Mouse (Mus musculus): Measurements from ENCODE around the gene Dchs2.

Dchs2 gene

DNA sequence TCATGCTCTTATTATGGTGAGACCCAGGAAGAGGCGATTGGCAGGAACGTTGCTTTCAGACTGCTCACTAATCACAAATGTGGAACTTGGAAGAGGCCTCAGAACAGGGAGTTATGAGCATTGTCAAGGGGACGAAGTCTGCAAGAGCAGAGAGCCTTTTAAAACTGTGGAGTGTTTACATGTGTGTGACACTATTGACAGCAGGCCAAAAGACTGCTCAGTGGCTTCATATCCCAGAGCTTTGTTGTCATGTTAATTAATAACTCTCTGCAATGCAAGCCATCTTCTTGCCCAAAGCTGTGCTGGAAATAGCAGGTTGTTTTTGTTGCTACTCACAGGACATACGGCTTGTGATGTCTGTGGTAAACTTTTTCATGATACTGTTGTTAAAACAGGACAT lies 27.9 kb downstream of the Dchs2 start:
- DNase-seq, result no peak

DNA sequence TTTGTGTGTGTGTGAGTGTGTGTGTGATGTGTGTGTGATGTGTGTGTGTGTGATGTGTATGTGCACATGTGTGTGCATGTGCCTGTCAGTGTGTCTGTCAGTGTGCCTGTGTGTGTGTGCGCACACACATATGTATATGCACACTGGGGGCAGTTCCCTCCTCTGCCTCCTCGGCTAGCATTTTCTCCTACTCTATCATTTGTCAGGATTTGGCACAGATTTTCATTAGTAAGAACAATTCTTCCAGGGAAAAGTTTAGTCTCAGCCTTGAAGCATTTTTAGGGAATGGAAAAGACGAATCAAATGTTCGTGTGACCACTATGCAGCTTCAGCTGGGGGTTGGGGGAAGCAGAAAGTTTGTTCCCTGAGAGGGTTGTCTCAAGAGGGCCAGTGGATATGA lies 28.4 kb downstream of the Dchs2 start:
- DNase-seq, result no peak

DNA sequence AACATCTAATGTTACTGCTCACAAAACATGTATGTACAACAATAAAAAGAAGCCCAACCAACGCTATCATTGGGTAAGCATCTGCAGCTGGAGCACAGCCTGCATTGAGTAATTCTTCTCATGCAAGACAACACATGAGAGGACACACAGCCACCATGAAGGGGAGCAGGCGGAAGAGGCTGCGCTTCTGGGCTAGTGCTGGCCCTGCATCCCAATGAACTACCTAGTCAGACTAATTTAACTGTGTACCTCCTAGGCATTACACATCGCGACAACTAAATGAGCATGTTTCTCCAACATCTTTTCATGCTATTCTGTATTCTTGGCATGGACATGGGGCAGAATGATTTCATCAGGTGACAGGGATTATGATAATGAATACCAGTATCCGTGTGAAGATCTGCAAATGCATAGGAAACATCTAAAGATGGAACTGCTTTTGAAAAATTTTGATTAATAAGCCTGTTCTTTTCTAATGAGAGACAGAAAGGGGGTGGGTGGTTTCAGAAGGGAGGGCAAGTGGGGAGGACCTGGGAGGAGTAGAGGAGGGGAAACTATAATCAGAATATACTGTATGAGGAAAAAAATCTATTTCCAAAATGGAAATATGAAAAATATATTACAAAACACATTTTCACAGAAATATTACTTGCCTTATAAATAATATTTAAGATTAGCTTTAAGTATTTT lies 33.9 kb downstream of the Dchs2 start:
- no peak for DNase-seq

DNA sequence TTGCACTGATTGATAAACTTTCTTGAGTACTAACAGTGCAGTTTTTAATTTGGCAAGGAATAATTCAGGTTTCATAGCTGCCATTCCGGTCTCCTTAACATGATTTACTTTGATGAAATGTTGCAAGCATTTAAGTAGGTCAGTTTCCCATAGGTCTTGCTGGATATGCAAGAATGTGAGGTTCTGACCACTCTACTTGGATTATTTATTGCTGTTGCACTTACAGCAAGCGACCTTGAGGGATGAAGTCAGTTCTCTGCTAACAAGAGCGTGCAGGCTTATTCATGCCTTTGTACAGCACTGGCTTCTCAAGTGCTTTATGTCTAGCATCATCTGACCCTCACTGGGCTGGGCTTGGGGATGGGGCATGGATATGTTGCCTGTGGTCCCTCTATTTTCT lies 35.9 kb downstream of the Dchs2 start:
- no peak for DNase-seq

DNA sequence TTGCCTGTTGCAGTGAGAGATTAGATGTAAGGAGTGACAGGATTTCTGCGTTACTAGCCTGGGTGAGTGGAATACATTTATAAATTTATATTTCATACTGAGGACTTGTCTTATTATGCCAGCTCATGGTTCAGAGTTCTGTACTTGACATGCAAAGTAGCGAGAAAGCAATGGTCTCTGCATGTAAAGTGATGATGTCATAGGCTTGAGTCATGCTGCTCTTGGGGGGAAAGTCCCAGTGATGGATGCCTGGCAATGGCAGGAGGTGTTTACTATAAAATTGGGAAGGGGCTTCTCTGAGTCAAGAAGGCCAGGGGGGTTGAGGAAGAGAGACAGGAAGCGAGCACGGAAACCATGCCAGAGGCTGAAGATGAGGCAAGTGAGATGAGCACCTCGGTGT lies 57.8 kb downstream of the Dchs2 start:
- no peak for DNase-seq

DNA sequence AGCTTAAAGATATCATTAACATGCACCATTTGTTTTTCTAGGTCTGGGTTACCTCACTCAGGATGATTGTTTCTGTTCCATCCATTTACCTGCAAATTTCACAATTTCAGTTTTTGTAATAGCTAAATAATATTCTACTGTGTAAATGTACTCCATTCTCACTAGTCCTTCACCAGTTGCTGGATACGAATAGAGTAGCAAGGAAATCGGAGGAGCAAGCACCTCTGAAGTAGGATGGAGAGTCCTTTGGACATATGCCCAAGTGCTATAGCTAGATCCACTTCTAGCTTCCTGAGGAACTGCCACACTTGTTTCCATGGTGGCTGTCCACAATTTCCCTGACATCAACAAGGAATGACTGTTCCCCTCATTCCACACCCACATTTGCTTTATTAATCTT lies 63.5 kb downstream of the Dchs2 start:
- DNase-seq, result no peak

DNA sequence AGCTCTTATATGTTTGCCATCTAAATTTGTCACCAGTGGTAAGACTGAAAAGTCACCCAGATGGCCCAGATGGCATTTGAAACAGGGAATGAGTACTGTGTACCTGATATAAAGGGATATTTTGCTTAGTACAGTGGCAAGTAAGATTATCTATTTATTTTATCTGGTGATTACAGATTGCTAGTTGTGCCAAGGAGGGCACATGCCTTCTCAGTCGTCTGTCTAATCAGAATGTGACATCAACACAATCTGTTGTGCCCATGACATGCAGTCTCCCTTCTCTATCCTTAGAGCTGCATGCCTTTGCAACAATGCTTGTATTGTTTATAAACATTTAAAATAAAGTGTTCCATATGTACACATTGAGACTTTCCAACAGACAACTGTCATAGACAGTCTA lies 64.7 kb downstream of the Dchs2 start:
- DNase-seq, result no peak

DNA sequence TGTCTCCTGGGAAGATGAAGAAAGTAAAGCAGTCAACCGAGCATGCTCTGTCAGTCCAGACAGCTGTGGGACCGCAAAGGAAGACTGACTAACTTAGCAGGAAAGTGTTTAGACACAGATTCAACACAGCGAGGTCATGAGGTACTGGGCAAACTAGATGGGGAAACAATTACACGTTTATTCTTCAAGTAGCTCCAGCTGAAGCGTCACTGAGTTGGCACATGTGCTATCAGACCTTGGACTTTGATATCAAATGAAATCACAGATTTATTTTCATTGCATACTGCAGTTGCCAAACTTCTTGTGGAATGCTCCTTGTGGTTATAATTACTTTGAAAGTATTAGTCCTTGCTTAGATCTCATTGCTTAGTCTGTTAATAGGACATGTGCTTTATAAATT lies 67.2 kb downstream of the Dchs2 start:
- no peak for DNase-seq

DNA sequence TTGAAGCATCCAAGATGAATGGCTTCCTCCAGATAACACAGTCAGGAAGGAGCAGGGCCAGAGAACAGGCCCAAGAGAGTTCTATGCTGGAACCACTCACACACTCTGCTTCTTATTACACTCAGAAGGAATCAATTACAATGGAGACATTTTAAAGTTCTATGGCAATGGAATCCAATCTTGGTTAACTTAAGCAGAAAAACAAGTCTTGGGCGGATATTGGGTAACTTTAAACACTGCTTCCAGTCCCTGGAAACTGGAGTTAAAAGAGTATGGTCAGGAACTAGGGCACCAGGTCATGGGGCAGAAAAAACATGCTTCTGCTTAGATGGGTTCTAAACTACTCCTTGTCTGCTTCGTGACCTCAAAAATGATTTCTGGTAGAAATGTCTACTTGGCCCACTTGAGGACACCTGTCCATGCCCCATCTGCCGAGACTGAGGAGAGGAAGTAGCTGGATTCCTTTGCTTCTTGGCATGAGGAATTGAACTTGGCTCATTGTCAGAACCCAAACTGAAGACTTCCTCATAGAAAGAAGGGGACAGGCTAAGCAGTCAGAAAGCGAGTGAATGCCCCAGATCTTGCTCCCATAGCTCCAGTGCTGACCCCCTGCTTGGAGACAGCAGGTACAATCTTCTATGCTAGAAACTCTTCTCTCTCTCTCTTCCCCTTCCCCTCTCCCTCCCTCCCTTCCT lies 73.7 kb downstream of the Dchs2 start:
- no peak for DNase-seq

DNA sequence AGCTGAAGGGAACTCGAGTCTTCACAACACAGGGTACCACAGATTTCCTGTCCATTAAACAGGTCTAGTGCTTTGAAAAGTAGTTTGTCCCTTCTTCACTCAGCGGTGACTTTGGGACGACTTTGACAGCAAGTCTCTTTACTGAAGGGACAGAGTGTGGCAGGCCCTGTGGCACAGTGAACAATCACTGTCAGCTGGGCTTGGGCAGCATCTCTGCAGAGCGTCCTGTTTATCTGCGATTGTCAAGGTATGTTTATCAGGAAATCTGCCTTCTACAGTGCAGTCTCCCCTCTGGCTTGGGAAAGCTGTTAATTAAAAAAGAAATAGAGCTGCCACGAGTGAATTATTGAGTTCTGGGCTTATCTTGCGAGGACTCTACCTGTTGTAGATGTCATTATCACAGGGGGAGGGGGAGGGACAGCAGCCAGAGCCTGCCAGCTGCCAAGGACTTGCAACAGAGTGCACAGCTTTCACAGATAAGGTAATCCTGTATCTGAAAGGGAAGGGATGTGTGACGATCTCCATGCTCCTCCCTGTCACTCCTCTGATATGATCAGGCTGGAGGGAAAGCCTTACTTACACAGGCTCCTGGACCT lies 77.4 kb downstream of the Dchs2 start:
- no peak for DNase-seq

DNA sequence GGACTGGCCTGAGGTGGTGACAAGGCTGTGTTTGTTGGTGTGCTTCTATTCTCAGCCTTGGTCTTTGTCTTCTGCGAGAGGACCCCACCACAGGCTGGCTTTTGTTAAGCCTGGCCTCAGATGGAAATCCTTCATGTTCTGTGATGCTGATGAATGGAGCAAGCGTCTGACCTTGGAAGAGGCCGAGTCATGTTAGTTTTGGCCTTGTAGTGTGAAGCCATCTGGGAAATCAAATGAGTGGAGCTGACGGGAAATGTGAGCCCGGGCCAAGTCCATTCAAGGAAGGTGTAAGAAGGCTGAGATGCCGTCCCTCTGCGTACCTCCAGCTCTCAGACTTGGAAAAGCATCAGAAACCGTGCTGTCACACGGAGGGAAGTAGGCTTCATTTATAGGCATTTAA lies 81.9 kb downstream of the Dchs2 start:
- DNase-seq, result no peak

DNA sequence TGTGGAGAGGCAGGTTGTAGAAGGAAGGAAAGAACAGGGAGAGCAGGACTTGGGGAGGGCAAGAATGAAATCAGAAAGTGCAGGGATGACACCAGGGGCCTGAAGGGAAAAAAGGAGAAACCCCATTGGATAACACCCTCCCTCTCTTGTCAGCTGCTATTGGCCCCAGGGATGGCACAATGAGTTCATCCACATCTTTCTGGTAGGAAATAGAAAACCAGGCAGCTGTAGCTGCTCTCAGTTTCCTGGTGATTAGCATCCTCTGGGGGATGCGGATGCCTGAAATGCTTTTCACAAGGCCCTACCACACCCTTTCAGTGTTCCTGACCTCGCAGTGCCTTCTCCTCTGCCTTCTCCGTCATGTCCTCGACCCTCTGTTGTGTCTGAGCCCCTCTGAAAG lies 82.5 kb downstream of the Dchs2 start:
- no peak for DNase-seq

DNA sequence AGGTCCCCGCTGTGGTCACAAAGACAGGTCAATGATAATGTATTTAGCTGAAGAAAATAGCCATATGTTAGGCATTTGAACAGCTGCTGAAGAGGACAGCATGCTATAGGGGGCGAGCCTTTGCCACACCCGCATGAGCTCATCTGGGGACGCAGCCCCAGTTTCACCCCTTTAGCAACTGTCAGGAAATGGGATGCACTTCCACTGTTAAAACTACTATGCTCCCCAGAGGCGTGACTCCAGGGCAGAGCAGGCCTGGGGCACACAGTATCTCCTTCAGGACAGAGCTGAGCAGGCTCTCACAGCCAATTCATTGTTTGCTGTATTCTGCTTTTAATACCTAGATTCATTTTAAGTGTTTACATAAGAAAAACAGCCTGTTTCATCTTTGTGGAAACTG lies 84.2 kb downstream of the Dchs2 start:
- no peak for DNase-seq

DNA sequence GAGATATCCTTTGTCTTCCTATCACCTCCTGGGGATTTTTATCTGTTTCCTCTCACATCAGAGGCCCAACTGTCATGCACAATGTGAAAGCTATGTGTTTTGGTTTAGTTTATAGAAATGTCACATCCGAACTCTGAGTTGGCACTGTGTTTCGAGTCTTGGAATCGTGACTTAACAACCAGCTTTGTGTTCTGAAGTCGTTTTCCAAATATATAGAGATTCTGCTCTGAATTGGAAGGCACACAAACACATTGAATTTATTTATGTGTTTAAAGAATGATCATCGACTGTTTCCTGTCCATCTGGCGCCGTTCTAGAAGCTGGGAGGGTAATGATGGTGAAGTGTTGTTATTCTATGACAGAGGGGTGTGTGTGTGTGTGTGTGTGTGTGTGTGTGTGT lies 84.8 kb downstream of the Dchs2 start:
- no peak for DNase-seq

DNA sequence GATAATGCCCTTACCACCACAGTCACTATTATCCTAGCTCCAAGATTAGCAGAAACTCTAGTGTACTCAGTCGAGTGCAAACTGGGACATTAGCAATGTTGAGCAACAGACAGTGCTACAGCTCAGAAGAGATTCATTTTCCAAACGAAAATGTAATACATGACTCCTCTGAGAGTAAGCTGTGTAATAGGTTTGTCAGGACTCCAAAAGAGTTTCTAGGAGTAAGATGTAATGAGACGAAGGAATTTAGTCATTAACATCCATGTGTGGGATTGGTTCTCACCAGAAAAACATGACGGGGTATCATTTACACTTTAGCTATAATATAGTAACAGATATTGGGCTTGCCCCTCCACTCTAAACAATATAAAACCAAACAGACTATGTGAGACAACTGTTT lies 90.3 kb downstream of the Dchs2 start:
- DNase-seq, result no peak

DNA sequence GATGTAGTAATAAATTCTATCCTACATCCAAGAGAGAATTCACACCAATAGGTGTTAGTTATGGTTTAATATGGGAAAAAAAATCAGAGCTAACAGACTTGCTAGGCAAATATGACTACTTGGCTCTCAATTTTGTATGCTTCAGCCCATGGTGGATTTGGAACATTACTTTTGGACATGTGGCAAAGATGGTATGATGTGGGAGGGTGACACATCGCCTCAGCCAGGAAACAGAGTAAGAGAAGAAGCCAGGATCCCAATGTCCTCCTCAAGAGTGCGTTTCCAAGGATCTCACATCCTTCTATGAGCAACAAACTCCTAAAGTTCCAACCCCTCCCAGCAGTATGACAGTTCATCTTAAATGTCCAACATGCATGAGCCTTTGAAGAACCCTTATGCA lies 92.4 kb downstream of the Dchs2 start:
- DNase-seq, result no peak

DNA sequence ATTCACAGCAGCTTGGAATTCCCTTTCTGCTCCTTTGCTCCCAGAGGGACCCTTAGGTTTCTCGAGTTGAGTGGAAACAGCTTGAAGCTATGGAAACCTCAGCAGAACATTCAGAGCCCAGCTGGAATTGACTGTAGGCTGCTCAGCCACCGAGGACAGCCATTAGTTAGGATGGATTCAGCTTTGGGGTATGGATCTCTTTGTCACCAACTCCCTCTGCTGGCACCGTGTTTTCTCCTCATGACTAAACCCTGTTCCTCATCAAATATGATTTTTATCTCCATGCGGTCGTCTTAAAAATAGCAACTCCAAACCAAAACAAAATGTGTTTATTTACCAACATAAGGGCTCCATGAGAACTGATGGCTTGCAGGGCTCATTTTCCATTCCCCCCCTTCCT lies 94.4 kb downstream of the Dchs2 start:
- DNase-seq, result no peak

DNA sequence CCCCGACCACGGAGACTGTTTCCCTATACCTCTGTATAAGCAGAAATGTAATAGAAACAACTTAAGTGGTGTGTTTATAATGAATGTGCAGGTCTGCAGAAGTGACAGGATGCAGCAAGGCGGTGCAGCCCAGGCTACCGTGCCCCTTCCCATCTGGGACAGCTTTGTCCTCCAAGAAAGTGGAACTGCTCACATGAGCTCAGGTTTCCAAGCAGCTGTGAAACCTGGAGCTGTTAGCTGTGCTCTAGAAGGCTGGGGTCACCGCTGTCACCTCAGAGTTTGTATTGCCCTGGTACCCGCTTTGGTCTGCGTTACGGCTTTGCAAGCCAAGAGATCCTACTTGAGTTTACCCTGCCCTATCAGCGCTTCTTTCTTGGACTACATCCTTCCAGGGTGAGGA lies 100.6 kb downstream of the Dchs2 start:
- no peak for DNase-seq

DNA sequence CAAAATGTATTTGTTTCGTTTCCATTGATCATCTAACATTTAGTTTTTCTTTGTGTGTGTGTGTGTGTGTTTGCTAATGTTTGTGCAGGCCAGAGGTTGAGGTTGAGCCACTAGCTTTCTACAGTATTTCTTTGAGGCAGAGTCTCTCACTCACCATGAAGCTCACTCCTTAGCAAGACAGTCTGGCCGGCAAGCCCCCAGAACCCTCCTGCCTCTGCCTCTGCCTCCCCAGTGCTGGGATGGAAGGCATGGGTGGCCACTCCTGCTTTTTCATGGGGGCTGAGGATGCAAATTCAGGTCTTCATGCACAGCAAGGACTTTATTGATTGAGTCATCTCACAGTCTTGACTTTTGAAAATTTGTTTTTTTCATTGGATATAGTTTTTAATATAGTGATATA lies 102.6 kb downstream of the Dchs2 start:
- no peak for DNase-seq

DNA sequence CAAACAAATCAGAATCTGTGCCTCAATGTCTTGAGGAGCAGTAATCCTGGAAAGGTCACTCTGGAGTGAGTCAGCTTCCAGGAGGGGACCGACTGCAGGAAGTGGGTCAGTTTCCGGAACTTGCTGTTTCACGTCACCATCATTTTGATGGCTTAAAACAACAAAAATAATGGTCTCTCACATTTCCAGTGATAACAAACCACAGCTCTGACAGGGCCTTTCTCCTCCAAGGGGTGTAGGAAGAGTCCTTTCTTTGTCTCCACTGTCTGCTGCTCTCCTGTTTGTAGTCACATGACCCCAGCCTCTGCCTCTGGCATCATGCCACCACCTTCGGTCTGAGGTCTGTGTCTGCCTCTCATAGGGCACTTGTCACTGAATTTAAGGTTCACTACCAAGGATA lies 106.7 kb downstream of the Dchs2 start:
- no peak for DNase-seq

DNA sequence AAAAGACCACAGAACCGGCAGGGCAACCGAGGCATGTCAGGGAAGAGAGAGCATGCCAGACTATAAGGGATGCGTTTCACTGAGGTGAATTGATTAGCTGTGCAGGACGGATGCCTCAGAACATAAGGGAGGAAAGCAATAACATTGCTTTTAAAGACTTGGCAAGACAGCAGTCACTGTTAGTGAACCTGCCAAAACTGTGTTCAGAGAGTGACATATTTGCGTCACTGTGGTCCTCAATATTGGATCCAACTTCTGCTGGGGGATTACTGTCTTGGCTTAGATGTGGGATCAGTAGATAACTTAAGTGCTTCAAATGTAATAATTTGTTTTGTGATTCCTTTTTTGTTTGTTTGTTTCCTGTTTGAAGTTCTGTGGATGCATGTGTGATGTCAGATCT lies 107.3 kb downstream of the Dchs2 start:
- DNase-seq, result no peak

DNA sequence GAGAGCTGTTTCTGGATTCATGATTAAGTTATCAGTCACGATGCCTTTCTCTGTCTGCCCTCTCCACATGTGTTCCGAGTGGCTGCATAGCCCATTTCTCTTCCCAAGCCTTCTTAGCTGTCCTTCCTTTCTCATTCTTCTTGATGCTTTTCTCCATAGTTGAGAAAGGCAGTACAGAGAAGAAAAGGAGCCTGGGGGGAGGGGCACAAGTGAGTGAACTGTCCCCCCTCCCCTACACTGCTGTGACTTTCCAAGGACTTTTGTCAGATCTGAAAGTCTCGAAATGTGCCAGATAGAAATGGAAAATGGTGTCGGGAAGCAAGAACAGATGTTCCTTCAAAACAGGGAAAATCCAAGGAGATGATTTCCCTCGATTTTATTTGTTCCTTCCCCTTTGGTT lies 118.8 kb downstream of the Dchs2 start:
- no peak for DNase-seq

DNA sequence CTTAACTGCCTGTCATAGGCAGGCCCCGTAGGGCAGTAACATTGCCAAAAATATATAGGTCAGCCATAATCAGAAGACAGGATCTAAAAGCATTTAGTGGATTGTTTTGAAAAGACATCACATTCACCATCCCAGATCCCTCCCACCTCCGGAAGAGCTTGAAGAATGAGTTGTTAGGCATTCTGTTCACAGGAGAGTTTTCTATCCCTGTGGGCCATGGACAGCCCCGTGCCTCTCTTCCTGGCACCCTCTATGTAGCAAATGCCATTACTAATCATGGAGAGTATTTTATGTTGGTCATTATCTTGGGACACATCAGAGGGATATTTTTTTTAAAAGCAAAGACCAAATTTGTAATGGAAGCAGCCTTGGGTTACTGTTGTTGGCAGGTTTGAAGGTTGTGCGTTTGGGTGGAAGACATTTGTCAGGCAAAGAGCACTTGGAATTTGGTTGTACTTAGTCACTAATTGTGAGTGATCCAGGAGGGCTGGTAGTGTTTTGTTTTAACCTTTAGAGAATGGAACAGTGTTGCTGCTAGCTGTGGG lies 122.3 kb downstream of the Dchs2 start:
- DNase-seq, result no peak

DNA sequence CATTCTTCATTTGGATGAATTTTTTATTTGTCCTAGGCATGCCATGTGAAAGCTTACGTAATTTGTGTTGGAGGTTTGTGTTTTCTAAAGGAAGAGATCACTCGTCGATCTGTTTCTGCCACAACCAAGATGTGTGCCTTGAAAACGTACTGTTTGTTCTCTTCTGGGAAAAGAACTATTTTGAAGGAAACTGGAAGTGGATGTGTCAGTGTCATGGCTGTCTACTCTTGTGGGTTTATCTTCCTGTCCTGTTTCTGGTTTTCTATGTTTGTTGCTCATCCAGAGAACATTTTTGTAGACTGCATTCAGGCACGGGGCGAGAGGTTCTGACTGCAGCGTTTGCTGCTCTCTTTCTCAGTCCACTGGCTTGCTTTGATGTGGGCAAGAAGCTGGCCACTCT lies 124.2 kb downstream of the Dchs2 start:
- DNase-seq, result no peak

All from liver (tissue).